Mouse (Mus musculus) spleen, embryonic (tissue): Measurements from ENCODE around the gene Ptges.
"Not testable (repeated sequence)": the region's sequence is repeated elsewhere in the genome, so short reads cannot be mapped to it uniquely, and the experiment has no call there.

Experiments used
- CTCF ChIA-PET: fragments of 350-600 bp; sonication (Branson Sonifier 250); formaldehyde crosslinking; loops from one replicate; lab custom pipeline; 2022; lab: Charles Lee

Ptges gene

DNA sequence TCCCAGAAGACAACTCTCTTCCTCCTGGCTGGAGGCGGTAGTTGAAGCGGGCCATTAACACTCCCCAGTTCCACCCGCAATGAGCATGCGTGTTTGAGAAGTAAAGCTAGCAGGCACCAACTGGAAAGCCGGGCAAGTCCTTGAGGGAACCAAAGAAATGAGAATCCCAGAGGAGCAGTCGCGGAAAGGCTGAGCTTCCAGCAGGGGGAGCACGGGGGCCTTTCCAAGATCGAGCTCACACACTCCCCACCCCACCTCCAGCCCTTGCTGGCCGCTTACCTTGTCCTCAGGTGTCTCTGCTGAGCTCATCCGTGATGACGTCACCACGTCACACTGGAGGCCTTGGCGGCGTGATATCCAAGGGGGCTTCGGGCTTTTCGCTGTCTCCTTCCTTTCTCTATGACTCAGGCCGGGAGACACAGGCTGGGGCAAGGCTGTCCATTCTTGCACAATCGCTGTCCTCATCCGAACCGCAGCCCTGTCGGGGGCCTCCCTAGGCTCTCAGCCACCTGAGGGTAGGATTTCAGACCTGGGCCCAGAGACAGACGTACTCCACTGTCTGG is at the start of gene Ptges:
Gene Ptges (minus strand): TSS at position 381 of the 563 bp plus-strand sequence.
- CTCF ChIA-PET: interaction anchor here (0.7 to 0.9 kb wide), 3 partner anchors 10 to 876 kb away, joined by 5 read pairs; no protein-coding TSS in a partner anchor

DNA sequence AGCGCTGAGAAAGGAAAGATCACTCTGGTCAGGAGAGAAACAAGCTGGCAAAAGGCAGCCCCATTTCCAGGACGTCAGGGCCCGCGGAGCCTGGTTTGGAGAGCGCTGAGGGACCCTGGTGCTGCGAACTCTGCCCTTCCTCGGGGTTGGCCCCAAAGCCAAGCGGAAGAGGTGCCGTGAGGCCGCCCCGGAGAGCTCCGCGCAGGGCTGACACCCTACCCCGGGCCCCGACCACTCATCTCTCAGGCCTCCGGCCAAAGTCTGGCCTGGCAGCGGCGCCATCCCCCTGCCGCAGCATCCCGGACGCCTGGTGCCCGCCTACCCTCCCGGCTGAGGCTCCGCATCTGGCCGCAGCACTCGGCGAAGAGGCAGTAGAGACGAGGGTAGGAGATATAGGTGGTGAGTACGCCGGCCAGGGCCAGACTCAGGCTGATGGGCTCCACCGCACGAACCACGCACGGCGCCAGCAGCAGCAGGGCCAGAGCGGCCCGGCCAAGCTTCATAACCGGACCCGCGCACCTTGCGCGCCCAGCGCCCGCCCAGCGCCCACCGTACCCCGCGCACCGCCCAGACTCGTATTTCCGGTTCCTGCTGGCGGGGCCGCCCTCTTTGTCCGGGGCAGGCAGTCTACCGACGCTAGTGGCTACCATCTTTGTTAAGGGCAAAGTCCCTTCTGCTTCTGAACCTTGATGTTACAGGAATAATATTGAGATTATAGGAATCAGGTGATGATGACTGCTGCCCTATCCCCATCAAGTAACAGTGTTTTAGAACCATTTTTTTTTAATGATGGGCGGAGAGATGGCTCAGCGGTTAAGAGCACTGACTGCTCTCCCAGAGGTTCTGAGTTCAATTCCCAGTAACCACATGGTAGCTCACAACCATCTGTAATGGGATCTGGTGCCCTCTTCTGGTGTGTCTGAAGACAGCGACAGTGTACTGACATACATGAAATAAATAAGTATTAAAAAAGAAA is 38.0 kb upstream of the Ptges start, which contains the start of gene Tor1a:
Gene Tor1a (minus strand): TSS at position 582 of the 976 bp plus-strand sequence.
- CTCF ChIA-PET: interaction anchor here (0.7 kb wide), 1 partner anchor 363 kb away, joined by 4 read pairs; no protein-coding TSS in a partner anchor

DNA sequence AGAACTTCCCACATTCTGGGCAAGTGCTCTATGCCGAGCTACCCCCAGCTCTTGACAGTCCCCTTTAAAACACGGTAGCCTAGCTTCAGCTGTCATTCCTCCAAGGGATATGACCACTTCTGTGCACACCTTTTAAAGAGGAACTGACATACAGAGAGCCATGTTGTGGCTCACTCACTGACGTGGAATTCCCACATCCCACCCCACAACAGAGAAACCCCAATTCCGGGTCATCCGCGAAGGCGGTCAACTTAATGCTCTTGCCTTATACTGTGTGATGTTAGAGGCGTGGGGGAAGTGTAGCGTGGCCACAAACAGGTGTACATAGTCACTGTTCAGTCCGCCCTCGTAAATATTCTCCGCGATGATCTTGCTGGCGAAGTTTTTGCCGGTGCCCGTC is 37.2 kb upstream of the Ptges start:
- CTCF ChIA-PET: interaction anchor here (0.7 kb wide), 1 partner anchor 362 kb away, joined by 4 read pairs; no protein-coding TSS in a partner anchor

DNA sequence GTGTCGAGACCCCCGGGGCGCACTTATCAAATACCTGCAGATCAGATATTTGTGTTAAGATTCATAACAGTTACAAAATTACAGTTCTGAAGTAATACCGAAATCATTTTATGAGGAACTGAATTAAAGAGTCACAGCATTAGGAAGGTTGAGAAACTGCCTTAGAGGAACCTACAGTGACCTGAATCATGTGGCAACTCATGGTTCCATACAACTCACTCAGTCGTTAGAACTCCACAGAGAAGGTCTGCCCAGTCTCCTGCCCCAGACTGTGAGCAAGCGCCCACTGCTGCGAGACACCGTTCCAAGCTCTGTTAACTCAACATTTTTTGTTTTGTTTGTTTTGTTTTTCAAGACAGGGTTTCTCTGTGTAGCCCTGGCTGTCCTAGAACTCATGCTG is 36.0 kb upstream of the Ptges start:
- CTCF ChIA-PET: interaction anchor here (0.6 kb wide), 1 partner anchor 259 kb away, joined by 3 read pairs; no protein-coding TSS in a partner anchor

DNA sequence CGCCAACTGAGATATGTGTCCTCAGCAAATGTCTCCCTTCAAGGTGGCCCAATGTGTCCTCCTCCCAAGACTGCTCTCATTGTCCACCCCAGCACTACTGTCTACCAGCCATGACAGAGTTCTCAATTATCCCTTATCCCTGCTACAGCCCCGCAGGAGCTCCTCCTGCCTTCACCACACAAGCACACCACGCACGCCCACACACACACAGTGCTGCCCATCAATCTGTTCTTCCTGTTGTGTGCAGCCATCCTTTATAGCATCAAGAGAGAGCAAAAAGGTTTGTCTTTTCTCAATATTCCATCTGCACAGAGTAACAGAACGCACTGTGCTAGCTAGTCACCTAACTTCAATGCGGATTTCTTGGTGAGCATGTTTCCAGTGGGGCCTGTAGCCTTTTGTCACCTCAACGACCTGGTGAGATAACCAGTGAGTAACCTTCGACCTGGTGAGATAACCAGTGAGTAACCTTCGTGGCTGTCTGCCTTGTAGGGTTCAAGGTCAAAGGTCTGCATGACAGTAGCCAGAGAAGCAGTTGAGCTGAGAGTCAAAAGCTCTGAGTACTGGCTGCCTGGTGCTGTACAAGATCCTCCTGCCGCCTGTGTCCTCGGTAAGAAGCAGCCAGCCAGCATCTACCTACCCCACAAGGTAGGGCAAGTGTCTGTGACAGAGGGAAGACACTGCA is 33.0 kb upstream of the Ptges start:
- CTCF ChIA-PET: interaction anchor here (0.6 kb wide), 1 partner anchor 408 kb away, joined by 4 read pairs; no protein-coding TSS in a partner anchor

GRCm38 (mm10) chr2:30959856-30960255 is 30.2 kb upstream of the Ptges start:
- CTCF ChIA-PET: no interaction called here

DNA sequence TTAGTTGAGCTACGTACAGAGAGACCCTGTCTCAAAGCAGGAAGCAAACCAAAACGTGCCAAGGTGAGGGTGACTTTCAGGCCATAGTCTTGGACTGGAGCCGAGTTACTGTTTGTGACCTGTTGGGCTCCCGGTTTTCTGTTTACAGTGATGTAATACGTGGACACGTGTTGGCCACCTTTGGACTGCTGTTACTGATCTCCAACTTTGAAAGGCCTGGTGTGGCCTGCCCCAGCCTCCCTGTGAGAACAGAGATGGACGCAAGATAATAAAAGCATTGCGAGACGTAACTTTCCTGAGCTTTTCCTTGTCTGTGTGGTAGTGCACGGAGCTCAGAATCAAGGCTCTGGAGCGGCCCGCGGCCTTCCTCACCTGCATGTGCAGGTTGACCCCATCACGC is 29.1 kb upstream of the Ptges start:
- CTCF ChIA-PET: no interaction called here

DNA sequence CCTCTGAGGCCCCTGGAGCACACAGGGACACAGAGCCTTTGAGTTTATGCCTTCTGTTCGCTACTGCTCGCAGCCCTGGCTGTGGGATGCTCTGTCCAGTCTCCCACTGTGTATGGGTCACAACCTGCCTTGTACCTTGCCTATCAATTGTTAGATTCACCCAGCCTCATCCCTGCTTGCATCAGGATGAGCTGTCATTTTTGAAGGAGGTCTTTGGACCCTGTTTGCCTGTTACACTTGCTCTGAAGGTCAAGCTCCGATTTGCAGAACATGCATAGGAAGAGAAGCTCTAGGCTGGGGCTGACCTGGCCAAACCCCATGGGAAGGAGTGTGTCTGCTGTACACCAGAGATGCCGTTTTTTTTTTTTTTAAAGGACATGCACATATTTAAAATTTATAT is 27.8 kb upstream of the Ptges start:
- CTCF ChIA-PET: interaction anchor here (0.6 kb wide), 1 partner anchor 83 kb away, joined by 5 read pairs; no protein-coding TSS in a partner anchor

DNA sequence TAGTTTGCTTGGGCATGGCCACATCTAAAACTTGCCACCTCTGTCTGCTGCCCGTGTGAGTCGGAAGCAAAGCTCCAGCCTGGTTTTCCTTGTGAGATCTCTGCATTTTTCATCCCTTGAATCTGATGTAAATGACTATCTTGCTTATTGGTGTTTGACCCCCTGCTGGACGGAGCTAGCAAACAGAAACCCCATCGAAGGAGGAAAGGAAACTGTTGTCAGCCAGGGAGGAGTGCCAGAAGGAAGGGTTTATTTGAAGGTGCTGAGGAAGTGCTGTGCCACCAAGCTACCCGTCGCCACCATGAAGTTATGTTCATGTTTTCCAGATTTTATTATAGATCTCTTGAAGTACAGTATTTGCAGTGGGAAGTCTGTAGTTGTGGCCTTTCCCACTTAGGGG is 25.1 kb upstream of the Ptges start:
- CTCF ChIA-PET: no interaction called here

DNA sequence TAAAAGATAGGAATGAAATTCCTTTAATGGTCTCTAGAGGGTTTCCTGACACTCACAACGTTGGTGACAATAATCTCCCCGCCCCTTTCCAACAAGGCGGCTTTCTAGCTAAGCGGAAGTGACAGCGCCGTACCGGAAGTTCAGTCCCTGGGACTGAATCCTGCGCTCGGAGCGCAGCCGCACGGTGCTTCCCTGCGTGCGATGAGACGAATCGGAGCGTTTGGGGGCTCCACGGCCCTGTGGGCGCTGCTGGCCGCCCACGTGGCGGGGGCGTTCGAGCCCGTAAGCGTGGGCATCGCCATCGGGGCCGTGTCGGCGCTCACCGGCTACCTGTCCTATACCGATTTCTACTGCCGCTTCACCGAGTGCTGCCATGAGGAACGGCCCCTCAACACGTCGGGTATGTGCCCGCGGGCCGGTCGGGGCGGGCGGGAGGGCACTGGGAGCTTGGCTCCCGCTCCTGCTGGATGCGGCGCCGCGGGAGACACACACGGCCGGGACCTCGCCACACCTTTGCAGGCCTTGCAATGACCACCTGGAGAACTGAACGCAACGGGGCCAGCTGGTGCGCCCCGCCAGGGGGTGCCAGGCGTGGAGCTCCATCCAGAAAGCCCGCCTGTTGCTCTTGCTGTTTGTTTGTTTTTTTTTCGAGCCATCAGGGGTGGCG is 23.3 kb upstream of the Ptges start, which contains the start of gene Tor1b:
Gene Tor1b (plus strand): TSS at position 136 of the 667 bp plus-strand sequence.
- CTCF ChIA-PET: interaction anchor here (0.6 to 0.9 kb wide), 4 partner anchors 18 to 902 kb away, joined by 3 to 13 read pairs (median 6); no protein-coding TSS in a partner anchor

DNA sequence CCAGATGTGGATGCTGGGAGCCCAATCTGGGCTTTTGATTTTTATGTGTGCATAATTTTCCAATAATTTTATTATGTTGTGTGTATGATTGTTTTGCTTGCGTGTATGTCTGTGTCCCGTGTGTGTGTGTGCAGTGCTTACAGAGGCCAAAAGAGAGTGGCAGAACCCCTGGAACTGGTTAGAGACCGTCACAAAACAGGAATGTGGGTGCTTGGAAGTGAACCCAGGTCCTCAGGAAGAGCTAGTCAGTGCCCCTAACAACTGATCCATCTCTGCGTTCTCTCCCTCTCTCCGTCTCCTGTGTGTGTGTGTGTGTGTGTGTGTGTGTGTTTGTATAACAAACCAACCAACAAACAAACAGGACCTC is 22.8 kb upstream of the Ptges start:
- CTCF ChIA-PET: interaction anchor here (0.6 to 0.7 kb wide), 2 partner anchors 227 to 902 kb away, joined by 4 to 8 read pairs; no protein-coding TSS in a partner anchor

- CTCF ChIA-PET: interaction anchor here (1.5 kb wide), 1 partner anchor 13 kb away, joined by 5 read pairs; the partner anchor contains the start of gene Ptges
These were observed 12.9 kb upstream of the Ptges start for GRCm38 (mm10) chr2:30942603-30943011.

- CTCF ChIA-PET: not testable (repeated sequence)
These were observed 12.5 kb upstream of the Ptges start for GRCm38 (mm10) chr2:30942116-30942515.

DNA sequence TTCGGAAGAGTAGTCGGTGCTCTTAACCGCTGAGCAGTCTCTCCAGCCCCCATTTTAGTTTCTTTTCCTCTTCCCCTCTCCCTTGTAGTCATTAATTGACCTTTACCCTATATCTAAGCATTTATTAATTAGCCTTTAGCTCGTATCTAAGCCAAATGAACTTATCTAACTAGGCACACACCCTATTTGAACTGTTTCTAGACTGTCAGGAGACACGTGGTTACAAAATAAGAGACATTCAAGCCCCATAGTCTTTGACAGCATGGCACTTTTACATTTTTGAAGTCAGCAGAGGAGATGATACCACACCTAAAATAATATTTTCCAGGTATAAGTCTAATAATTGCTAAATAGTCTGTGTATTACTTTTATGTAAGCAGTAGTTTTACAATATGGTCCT is 11.9 kb upstream of the Ptges start:
- CTCF ChIA-PET: interaction anchor here (1.2 kb wide), 1 partner anchor 15 kb away, joined by 4 read pairs; no protein-coding TSS in a partner anchor

DNA sequence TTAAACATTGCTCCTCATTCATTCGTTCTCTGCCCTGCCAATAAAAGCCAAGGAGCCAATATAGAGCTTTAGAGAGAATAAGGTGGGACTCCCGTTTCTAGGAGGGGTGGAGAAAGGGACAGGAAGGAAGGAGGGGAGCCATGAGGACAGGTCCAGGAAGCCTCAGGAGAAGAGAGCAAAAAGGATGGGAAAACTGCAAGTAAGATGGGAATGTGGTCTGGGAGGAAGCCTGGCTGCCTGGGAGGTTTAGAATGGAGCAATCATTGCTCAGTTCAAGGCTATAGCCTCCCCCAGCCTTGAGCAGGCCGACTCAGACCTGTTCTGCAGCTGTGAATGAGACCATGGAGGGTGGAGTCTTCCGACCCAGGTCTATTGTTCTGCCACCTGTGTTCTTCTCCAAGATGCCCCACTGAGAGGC is 8.9 kb upstream of the Ptges start:
- CTCF ChIA-PET: no interaction called here

GRCm38 (mm10) chr2:30937731-30938130 is 8.1 kb upstream of the Ptges start:
- CTCF ChIA-PET: no interaction called here

DNA sequence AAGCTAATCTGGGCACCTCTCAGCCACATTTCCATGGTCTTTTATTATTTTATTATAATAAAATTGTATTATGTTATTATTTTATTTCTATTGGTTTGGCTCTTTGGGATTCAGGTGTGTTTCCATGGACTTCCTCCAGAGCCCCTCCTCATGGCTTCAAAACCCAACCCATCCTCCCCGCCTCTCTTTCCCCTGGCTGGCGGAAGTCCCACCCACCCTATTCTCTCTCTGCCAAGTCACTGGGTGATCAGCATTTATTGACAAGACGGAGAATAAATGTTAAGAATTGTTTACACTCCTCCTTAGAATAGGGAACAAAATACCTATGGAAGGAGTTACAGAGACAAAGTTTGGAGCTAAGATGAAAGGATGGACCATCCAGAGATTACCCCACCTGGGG is 7.1 kb upstream of the Ptges start:
- CTCF ChIA-PET: no interaction called here

- CTCF ChIA-PET: interaction anchor here (0.7 to 0.8 kb wide), 2 partner anchors 20 to 87 kb away, joined by 3 read pairs; no protein-coding TSS in a partner anchor
These were observed 4.3 kb upstream of the Ptges start for GRCm38 (mm10) chr2:30933917-30934450.

- CTCF ChIA-PET: interaction anchor here (0.5 to 0.7 kb wide), 2 partner anchors 13 to 560 kb away, joined by 3 to 4 read pairs; no protein-coding TSS in a partner anchor
These were observed 3.4 kb upstream of the Ptges start for GRCm38 (mm10) chr2:30933032-30933431.

DNA sequence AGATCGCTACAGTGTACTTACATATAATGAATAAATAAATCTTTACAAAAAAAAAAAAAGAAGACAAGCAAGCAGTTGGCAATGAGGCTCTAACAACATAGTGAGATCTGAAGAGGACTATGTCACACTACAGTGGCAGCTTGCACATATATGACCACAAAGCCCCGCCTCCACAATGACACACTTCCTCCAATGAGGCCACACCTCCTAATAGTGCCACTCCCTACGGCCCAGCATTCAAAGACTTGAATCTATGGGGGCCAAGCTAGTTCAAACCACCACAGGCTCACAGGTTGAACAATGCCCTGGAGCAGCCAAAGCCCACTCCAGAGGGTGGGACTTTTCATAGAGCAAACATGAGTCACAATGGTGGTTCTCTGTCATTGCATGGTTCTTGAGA is 2.3 kb upstream of the Ptges start:
- CTCF ChIA-PET: no interaction called here
